Mouse (Mus musculus): ENCODE measurements at regions not wholly inside any gene's neighbourhood (a gene's known extent, or its start where the extent isn't known, plus 50 kb on each side); places are given as distances from the start of the nearest gene placed in this dataset.

- no peak for TF ChIP-seq POLR2A (IDR thresholded peaks at IDR 0.05; ENCODE audit: borderline replicate concordance, control insufficient read depth, low read depth, low read length)
- TF ChIP-seq CTCF (IDR thresholded peaks at IDR 0.05; ENCODE audit: control insufficient read depth, insufficient read depth, low read length), result no peak
Observed at GRCm38 (mm10) chr2:174008350-174009218, 67.5 kb upstream of the Stx16 start.
